Mouse (Mus musculus) frontal cortex, adult (tissue): ENCODE measurements around the gene Gm17387.

Source experiments
- ATAC-seq: cut with Nextera tagmentation; 2 replicates; pipeline ENCODE4 v1.9.2; 2017; ENCODE audit warnings: mild to moderate bottlenecking, moderate library complexity, mixed read lengths; ENCODE audit not compliant: low TSS enrichment

Gm17387 gene

DNA sequence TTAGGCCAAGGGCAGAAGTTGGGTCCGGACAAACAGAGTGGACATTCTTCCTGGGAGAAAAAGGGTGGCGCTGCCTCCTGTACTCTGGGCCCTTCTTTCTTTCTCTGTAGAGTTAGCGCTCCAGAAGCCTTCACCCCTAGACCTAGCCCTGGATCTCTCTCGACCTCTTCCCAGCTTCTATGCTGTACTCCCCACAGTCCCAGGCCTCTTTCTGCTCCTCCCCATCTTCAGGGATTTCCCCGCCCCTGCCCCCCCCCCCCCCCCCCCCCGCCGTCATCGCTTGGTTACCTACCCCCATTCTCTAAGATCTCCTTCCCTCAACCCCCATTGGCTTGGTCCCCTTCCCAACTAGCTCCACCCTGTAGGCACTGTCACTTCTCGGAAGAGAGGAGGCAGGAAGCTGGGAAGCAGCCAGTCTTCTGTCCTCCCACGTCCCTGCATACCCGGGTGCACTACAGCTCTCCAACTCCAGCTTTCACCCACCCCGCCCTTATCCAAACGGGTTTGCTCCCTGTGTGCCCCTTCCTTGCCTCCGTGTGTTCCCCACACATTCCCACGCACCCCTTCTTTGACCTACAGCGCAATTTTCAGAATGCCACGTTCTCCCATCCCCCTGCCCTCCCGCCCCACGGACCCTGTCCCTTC lies 18.8 kb downstream of the Gm17387 start:
- peak; percentile 92 for ATAC-seq

DNA sequence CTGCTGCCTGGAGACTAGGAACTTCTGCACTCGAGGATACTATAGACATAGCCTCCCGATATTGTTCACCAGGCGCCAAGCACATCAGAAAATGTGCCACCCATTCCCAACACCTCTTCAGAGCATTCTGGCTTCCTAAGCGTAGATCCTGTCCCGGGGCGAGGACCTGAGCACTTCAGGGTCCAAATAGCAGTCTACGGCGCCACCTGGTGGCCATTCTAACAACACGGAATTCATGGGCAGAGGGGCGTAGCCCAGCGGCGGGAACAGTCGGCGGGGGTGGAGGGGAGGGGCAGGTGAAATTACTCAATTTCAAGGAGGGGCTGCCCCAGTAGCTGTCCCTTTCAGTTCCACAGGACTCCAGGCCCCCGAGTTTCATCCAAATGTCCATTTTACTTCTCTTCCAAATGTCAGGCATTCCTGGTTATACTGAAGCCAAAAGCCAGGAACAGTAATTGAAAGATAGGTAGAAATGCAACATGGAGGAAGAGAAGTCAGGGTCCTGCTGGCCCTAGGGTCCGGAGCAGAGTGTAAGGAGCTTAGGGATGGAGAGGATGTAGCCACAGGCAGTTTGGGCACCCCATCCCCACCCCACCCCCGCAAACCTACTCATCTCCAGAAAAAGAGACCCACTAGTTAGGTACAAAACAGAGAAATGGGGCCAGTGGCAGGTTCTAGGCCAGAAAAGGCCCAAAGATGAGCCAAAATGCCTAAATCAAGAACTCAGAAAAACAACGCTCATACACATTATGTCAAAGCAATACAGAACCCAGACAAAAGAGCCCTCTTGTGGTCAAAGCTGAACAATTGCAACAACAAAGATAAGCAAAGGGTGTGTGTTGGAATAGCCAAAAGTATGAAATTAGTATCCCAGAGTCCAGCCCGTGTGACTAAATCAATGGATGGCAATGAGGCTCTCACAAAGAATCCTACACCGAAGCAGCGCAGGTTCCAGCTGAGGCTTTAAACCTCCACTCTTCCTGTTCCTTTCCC lies 19.6 kb downstream of the Gm17387 start:
- peak; percentile 76 for ATAC-seq

DNA sequence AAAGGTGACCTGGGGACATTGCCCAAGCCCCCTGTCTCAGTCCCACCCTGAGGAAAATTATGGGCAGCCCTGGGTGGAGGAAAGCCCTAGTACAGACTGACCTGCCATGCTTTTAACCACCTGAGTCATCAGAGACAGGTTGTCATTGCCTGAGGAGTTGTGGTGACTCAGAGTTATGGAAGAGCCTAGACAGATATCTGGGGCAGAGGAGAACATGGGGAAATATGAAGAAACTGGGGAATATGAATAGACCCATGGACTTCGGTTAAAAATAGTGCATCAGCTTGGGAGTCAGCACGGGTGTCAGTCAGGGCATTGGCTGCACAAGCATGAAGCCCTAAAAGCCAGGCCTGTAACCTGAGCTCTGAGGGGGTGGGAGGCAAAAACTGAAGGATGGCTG lies 20.4 kb downstream of the Gm17387 start:
- no peak; the same call in 1 of the 2 replicates for ATAC-seq

DNA sequence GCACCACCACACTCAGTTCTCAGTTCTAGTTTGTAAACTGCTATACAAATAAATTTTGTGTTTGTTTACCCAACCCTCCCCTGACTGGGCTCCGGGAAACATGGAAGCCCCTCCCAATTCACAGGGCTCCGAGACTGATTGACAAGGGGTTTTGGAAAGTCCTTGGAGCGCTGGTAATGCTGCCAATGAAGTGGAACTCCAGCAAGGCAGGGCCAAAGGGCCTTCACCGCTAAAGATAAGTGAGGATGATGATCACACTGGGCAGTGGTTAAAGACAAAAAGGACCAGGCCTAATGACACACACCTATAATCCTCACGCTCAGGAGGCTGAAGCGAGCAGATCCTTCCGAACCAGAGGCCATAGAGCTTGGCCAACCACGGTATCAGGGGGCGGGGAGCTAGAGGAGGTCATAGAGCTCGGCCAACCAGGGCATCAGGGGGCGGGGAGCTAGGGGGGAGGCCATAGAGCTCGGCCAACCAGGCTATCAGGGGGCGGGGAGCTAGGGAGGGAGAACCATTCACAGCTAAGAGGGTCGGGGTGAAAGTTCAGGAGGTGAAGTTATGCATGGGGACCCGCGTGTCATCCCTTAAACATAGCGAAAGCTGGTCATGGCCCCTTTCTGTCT lies 22.2 kb downstream of the Gm17387 start:
- no peak for ATAC-seq

DNA sequence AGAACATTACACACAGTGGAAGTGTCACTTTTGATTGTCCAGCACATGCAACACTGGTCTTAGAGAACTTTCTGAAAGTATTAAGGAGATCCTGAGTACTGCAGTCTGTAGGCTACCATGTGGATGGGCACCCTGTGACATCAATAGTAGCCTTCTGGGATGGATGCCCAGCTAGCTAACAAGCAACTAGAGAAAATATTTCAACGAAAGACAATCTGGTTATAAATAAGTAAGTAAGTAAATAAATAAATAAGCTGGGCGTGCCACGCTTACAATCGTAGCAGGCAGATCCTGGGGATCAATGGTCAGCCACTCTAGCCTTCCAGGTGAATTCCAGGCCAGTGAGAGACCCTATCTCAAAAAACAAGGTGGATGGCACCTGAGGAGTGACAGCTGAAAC lies 23.1 kb downstream of the Gm17387 start:
- no peak for ATAC-seq

DNA sequence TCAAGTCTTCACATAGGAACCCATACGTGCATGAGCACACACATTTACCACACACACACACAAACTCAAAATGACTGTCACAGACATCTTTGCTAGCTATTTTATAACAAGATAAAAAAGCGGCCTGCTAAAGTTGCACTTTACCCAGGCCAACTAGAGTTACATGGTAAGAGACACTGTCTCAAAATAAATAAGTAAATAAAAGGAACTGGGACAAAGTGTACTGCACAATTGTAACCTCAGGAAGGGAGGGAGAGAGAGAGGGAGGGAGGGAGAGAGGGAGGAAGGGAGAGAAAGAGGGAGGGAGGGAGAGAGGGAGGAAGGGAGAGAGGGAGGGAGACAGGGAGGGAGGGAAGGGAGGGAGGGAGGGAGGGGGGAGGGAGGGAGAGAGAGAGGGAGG lies 23.5 kb downstream of the Gm17387 start:
- no peak for ATAC-seq

DNA sequence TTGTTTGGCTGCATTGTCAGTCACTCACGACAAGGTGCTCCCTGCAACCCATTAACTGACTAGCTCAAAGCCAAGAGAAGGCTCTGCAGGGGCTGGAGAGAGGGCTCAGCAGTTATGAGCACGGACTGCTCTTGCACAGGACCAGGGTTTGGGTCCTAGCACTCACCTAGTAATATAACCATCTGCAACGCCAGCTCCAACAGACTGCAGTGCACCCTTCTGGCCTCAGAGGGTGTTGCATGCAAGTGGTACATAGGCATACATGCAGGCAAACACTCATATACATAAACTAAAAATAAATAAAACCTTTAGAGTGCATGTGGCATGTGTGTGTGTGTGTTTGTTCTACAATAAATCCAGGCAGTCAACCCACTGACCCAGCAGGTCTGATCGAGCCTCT lies 26.9 kb downstream of the Gm17387 start:
- ATAC-seq = no peak

DNA sequence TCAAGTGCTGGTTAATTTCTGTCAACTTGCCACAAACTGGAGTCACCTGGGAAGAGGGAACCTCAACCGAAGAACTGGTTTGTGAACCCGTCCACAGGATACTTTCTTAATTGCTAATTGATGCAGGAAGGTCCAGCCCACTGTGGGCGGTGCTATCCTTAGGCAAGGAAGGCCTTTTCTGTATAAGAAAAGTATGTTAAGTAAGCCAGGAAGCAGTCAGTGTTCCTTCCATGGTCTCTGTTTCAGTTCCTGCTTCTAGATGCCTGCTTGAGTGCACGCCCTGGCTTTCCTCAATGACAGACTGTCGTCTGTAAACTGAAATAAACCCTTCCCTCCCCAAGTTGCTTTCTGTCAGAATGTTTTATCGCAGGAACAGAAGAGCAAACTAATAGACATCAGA lies 28.0 kb downstream of the Gm17387 start:
- no peak for ATAC-seq

DNA sequence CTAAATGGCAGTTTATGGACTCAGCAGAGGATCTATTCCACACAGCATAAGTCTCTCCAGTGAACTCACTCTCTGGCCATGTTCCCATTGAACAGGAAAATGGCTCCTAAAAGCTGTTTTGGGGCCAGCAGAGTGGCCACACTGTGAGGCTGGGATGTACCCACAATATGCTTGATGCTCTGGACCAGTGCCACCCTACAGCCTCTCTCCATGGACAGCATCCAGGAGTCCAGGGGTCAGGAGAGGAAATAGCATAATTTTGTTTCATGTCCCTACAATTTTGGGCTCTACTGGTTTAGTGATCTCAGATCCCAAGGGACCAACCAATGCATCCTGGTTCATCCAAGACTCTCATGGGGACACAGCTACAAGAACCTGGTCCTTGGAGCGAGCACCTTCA lies 28.6 kb downstream of the Gm17387 start:
- no peak for ATAC-seq

DNA sequence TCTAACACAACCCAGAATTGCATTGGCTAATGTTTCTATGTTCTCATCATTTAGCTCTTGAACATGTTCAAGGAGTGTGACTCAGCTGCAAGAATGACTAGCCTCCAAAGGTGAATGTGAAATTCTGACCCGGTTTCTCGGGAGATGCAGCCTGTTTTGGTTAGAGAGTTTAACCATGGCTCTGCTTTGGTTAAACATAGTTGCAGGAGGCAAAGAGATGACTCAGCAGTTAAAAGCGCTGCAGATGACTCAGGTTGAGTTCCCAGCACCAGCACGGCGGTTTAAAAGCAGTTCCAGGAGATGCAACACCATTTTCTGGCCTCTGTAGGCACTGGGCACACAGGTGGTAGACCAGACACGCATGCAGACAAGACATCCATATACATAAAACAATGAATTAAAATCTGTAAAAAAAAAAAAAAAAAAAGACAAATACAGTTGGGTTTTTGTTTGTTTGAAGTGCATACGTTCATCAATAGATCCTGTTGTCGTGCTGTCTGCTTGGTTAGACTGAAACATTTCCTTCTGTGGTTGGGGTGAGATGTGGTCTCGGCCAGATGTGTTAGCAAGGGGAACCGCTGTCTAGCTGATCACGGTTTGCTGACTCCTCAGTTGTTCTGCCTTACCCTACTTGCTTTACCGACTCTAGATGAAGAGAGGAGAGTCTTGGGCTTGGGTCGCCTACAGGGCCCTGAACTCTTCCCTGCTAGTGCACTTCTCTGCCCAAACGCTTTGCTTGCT lies 29.8 kb downstream of the Gm17387 start:
- ATAC-seq = no peak

DNA sequence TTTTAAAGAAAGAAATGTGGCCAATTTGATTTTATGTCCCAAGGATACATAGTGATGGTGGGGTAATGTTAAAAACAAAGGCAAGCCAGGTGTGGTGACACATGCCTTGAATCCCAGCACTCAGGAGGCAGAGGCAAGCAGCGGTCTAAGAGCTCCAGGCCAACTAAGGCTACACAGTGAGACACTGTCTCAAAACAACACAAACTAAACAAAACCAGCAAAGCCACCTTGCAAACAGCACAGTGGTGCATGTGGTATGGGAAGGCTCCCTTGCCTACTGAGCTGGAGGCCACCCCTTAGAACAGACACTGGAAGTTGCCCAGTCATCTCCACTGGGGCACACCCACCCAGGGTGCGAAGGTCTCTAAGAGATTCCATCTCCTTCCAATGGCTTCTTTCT lies 31.0 kb downstream of the Gm17387 start:
- ATAC-seq = peak; percentile 15; the same call in 1 of the 2 replicates

DNA sequence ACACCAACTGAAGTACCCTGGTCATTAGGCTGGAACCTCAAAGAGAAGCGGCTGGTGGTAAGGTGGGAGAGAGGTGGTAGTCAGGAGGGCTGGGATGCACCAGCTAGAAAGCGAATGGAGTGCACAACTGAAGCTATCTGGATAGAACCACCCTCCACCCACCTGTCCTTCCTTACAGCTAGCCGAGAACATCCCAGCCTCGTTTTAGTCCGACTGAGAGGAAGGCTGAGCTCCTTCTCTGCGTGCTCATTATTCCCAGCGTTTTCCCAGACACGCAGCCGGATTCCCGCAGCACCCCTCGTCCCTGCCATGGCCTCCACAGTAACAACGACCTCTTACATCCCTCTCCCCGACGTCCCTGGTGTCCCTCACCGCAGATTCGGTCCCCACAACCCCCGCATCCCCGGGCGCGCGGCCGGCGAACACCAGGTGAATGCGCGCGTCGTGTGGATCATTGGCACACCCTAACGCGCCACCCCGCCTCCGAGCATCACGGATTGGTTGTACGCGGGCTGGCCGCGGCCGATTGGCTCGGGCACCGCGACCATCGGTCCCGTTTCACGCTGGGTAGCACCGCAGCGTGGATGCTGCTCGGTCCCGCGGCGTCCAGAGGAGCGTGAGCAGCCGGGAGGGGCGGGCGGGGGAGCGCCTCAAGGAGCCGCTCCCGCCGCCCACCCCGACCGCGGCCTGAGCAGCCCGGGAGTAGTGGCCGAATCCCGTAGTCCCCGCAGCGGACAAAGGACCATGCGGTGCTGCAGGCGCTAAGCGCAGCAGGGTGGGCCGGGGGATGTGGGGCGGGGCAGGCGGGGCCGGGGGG lies 31.7 kb downstream of the Gm17387 start, which contains the start of gene B4galnt4:
Gene B4galnt4 (plus strand): TSS at position 679 of the 817 bp plus-strand sequence.
- ATAC-seq = peak; percentile 86

DNA sequence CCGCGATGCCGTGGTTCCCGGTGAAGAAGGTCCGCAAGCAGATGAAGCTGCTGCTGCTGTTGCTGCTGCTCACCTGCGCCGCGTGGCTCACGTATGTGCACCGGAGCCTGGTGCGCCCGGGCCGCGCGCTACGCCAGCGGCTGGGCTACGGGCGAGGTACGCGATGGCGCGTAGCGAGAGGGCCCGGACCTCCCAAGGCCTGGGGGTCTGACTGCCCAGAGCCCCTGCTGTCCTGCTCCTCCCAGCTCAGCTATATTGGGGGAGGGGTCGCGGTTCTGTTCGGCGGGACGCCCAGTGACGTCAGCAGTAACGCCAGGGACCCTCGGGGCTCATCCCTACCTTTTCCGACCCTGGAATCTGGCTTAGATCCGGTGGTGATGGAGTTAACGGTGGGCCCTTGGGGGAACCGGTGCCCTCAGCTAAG lies 32.4 kb downstream of the Gm17387 start:
- no peak for ATAC-seq

DNA sequence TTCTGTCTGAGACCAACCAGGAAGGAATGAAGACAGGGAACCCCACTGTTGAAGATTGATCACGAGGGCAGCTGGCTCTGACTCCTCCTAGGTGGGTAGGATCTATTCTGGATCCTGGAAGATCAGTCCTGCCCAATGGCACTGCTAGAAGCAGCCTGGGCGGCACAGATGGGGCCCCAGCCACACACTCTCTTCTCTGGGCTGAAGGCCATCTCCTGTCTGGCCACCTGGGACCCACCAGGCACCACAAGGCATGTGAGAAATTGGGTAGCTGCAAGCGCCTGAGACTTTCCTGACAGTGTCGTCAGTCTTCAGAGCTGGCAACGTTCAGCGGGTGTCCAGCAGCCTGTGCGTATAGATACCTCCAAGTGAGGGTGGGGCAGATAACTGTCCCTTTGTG lies 33.6 kb downstream of the Gm17387 start:
- no peak for ATAC-seq

DNA sequence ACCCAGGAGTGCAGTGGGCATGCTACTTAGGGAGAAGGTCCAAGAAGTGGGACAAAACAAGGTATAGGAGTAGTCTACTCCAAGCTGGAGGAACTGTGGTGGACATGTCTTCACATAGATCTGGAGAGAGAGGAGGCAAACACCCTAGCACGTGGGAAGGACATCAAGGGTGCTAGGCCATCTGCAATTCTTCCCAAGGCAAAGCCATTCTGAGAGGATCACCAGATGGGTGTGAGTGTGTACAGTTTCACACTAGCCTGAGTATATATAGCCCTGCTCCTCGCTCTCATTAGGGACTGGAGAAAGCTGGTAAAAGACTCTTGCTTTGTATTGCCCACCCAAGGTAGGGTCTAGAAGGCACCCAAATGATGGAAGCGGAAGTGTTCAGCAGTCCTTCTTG lies 34.4 kb downstream of the Gm17387 start:
- ATAC-seq = no peak

DNA sequence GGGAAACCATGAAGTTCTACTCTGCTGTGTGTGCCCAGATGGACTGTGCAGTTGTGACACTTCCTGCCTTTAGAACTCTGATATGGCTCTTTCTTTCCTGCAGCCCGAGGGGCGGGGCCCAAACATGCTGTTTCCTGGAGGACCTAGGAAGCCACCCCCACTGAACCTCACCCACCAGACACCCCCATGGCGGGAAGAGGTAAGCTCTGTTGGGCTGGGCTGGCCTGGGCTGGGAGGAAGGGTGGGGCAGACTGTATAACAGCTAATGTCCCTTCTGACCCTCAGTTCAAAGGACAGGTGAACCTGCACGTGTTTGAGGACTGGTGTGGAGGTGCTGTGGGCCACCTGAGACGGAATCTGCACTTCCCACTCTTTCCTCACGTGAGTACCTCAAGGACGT lies 35.2 kb downstream of the Gm17387 start:
- ATAC-seq = no peak

DNA sequence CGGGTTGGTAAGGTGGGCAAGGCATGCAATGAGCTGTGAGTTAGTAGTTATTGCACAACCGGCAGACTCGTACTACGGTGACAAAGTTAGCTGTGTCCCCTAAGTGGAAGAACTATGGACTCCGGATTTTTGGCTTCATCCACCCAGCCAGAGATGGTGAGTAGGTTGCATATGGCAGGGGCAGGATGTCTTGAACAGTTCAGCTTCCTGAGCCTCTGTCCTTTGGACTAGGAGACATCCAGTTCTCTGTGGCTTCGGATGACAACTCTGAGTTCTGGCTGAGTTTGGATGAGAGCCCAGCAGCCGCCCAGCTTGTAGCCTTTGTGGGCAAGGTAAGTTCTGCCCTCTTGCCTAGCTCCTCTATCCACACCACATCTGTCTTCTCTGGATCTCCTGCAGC lies 35.6 kb downstream of the Gm17387 start:
- ATAC-seq = no peak

DNA sequence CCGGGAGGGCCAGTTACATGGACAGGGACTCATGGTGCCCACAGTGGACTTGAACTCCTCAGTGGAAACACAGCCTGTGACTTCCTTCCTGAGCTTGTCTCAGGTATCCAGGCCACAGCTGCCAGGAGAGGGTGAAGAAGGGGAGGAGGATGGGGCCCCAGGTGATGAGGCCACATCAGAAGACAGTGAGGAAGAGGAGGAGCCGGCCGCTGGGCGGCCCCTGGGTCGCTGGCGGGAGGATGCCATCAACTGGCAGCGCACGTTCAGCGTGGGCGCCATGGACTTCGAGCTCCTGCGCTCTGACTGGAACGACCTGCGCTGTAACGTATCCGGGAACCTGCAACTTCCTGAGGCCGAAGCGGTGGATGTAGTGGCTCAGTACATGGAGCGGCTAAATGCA lies 39.4 kb downstream of the Gm17387 start:
- ATAC-seq = no peak

DNA sequence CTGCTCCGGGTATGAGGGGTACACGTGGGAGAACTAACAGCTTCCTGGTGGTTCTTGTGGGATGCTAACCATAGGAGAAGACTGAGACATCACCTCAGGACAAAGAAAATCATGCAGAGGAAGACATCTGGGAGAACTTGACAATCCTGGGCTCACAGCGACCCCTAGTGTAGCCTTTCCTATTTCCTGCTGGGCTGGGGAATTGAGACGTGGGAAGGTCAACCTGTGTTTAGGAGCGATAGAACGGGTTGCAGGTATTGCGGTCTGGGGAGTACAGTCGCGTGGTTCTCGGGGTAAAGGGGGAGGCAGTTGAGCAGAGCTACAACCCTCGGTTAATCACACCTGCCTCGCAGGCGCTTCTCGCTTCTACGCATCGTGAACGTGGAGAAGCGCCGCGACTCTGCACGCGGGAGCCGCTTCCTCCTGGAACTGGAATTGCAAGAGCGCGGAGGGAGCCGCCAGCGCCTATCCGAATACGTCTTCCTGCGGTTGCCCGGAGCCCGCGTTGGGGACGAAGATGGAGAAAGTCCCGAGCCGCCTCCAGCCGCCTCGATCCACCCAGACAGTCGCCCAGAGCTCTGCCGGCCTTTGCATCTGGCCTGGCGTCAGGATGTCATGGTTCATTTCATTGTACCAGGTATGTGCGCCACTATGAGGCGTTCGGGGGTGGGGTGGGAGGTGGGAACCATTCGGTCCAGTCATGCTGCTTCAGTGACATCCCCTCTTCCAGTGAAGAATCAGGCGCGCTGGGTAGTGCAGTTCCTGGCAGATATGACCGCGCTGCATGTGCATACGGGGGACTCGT lies 41.3 kb downstream of the Gm17387 start:
- ATAC-seq = peak; percentile 77
